Mouse (Mus musculus): ENCODE data around the gene Acad10. TPM values are rescaled to one million over a fixed set of nuclear protein-coding genes. Genes with fewer than 3 reads are reported as not detected.

Gene Acad10
- polyA plus RNA-seq, 1 experiment from 2014 or later = 3.2 TPM

DNA sequence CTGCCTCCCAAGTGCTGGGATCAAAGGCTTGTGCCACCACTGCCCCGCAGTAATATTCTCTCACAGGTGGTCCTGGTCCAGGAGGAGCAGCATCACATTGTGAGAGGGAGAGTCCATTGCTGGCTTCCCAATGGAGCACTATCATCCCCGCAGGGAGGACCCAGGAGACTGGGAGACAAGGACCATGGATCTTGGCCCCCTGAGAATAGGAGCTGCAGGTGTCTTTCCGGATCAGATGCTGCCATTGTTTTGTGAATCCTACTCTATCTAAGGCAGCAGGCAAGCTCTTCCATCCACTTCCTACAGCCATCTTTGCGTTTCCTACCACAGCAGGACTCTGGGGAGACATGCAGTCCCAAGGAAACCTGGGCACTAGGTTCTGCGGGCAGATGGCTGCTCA, 74.6 kb downstream of the Acad10 start:
- Histone ChIP-seq H3K9ac (no peak overlapping the region), H3K36me3 (replicated peaks) (peaks cover under 1% of the 10 kb centered on the region; the same call in 1 of the 2 replicates), H3K4me1 (replicated peaks) (peaks cover 55% of the 10 kb centered on the region), H3K4me3 (replicated peaks) (no peak overlapping the region), H3K4me2 (no peak overlapping the region), H3K27ac (replicated peaks) (peak overlapping the region; percentile 26), H3K27me3 (no peaks in the 10 kb centered on the region), H3K9me3 (replicated peaks) (no peaks in the 10 kb centered on the region)
- 71% methylated on average over 5 of the region's 5 CpGs for WGBS (ENCODE audit: insufficient replicate concordance)
- ATAC-seq (ENCODE audit: insufficient read depth) = no peak

DNA sequence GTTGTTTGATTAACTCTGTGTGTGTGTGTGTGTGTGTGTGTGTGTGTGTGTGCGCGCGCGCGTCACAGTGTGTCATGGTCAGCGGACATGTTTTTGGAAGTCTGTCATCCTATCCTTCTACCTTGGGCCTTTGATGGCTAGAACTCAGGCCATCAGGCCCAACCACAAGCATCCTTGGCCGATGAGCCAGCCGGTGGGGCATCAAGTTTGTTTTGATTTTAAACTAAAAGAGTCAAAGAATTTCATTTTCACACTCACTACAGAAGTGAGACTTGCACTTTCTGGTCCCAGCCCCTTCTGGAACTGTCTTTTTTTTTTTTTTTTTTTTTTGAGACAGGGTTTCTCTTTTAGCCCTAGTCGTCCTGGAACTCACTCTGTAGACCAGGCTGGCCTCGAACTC, 75.3 kb downstream of the Acad10 start:
- ATAC-seq (ENCODE audit: insufficient read depth) = no peak
- Histone ChIP-seq H3K4me1 (replicated peaks) (peaks cover 49% of the 10 kb centered on the region), H3K27me3 (no peaks in the 10 kb centered on the region), H3K27ac (replicated peaks) (peak overlapping the region; percentile 65; the same call in 1 of the 2 replicates), H3K4me3 (replicated peaks) (no peak overlapping the region), H3K4me2 (no peak overlapping the region), H3K36me3 (replicated peaks) (peaks cover 8% of the 10 kb centered on the region), H3K9me3 (replicated peaks) (no peaks in the 10 kb centered on the region), H3K9ac (no peak overlapping the region)
- WGBS (ENCODE audit: insufficient replicate concordance) = 83% methylated on average over 10 of the region's 10 CpGs

DNA sequence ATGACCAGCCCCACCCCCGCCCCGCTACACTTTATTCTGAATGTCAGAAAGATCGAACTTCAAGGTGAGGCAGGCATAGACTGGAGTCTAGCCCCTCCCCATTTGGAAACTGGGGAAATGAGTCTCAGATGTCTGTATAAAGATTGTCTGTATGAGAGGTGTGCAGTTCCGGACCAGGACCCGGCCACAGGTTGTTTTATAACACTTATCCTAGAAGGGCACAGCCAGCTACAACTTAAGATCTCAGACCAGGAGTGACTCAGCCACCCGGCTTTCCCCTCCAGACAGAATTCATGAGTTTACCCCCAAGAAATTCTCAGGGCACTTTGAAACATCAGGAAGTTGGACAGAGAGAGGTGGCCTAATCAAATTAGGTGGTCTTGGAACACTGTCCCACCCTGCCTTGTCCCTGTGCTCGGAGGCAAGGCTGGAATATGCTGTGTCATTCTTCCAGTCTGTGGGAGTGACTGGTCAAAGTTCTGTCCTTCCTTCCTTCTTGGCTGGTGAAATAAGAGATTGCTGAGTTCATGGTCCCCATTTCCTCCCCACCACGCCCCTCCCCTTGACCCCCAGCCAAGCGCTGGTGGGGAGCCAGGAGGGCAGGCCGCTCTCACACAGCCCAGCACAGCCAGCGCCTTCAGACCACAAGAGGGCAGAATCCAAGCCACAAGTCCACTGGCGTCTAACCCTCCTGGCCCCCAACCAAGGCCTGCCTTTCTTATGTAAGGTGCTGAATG, 76.4 kb downstream of the Acad10 start:
- Histone ChIP-seq H3K36me3 (replicated peaks) (peaks cover 19% of the 10 kb centered on the region), H3K4me2 (peak overlapping the region; percentile 29), H3K9ac (no peak overlapping the region), H3K4me1 (replicated peaks) (peaks cover 47% of the 10 kb centered on the region), H3K27me3 (no peaks in the 10 kb centered on the region), H3K27ac (replicated peaks) (peak overlapping the region; percentile 65), H3K4me3 (replicated peaks) (no peak overlapping the region), H3K9me3 (replicated peaks) (no peaks in the 10 kb centered on the region)
- 36% methylated on average over 12 of the region's 12 CpGs for WGBS (ENCODE audit: insufficient replicate concordance)
- ATAC-seq (ENCODE audit: insufficient read depth) = peak; percentile 72

DNA sequence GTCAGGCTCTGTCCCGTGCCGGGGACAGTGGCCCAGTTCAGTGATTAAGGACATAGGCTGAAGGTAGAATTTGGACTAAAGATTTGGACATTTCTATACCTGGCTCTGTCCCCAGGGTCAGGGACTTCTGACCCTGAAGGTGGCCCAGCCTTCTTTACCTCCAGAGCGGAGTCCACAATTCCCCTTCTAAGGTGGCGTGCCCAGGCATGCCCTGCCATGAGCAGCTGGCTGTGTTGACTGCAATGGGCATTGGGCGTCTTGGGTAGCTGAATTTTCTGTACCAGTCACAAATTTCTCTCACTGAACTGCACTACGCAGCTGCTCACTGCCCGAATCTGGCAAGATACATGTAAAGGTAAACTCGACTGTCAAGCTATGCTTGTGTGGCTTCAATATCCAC, 78.4 kb downstream of the Acad10 start:
- Histone ChIP-seq H3K4me3 (replicated peaks) (no peak overlapping the region), H3K4me2 (no peak overlapping the region), H3K27ac (replicated peaks) (no peak overlapping the region), H3K36me3 (replicated peaks) (peaks cover 36% of the 10 kb centered on the region), H3K27me3 (no peaks in the 10 kb centered on the region), H3K4me1 (replicated peaks) (peaks cover 28% of the 10 kb centered on the region), H3K9ac (no peak overlapping the region), H3K9me3 (replicated peaks) (no peaks in the 10 kb centered on the region)
- 77% methylated on average over 8 of the region's 8 CpGs for WGBS (ENCODE audit: insufficient replicate concordance)
- ATAC-seq (ENCODE audit: insufficient read depth) = no peak

DNA sequence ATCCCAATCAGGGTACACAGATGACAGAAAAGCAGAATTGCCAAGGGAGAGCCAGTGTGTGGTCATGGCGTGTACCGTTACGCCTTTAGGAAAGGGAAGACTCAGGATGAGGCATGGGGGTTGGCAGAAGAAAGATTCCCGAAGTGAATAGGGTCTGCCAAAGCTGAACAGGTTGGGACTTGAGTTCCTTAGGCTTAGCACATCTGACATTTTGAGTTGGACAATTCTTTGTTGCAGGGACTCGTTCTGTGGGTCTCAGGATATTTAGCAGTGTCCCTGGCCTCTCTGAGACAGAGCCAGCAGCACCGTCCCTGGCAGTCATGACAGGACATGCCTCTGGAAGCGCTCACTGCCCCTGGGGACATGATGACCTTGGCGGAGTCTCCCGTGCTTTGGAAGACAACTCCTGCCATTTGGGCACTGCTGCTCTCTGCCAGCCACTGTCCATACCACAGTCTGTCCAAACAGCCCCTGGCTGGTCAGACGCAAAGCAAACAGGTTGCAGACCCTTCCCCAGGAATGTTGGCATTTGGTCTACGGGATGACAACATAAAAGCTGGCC, 83.3 kb downstream of the Acad10 start:
- Histone ChIP-seq H3K9ac (no peak overlapping the region), H3K4me1 (replicated peaks) (no peaks in the 10 kb centered on the region; the same call in 1 of the 2 replicates), H3K27me3 (no peaks in the 10 kb centered on the region), H3K27ac (replicated peaks) (no peak overlapping the region), H3K36me3 (replicated peaks) (peaks cover 82% of the 10 kb centered on the region), H3K4me2 (no peak overlapping the region), H3K4me3 (replicated peaks) (no peak overlapping the region), H3K9me3 (replicated peaks) (no peaks in the 10 kb centered on the region)
- ATAC-seq (ENCODE audit: insufficient read depth) = no peak
- WGBS (ENCODE audit: insufficient replicate concordance) = 76% methylated on average over 11 of the region's 11 CpGs

DNA sequence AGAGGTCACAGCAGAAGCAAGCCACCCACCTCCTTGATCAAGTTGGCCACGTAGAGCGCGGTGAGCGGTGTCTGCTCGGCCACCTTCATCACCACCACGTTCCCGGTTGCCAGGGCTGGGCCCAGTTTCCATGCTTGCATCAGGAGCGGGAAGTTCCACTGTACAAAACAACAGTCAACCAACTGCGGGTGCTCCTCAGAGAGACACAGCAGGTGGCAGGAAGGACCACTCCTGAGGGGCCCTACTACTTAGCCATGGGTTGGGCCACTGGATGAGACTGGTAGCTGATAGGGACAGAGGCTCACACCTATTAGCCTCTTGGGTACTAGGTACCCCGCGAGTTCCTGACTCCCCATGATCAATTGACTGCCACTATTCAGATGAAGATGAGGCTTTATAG, 84.4 kb downstream of the Acad10 start:
- no peaks in the 10 kb centered on the region for H3K27me3 ChIP-seq
- H3K4me3 ChIP-seq (replicated peaks) = no peak overlapping the region
- WGBS (ENCODE audit: insufficient replicate concordance) = 90% methylated on average over 11 of the region's 11 CpGs
- H3K27ac ChIP-seq (replicated peaks) = no peak overlapping the region
- H3K9me3 ChIP-seq (replicated peaks) = no peaks in the 10 kb centered on the region
- no peak overlapping the region for H3K4me2 ChIP-seq
- no peaks in the 10 kb centered on the region for H3K4me1 ChIP-seq (replicated peaks)
- no peak overlapping the region for H3K9ac ChIP-seq
- peaks cover 93% of the 10 kb centered on the region for H3K36me3 ChIP-seq (replicated peaks)
- no peak for ATAC-seq (ENCODE audit: insufficient read depth)

DNA sequence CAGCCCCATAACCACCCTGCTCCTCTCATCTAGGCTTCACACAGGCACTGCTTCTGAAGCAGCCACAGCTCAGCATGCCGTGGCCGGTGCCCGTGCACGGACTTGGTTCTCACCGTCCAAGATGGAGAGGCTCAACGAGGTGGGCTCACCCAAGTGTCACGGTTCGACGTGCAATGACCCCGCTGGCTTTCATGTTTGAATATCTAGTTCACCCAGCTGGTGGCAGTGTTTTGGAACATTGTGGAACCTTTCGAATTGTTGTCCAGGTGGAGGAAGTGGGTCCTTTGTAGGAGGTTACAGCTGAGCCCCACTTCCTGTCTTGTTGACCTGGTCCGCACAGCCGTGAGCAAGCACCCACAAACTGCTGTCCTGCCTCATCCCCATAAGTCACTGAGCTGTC, 86.2 kb downstream of the Acad10 start:
- no peak overlapping the region for H3K27ac ChIP-seq (replicated peaks)
- no peak overlapping the region for H3K4me3 ChIP-seq (replicated peaks)
- no peaks in the 10 kb centered on the region for H3K27me3 ChIP-seq
- 79% methylated on average over 13 of the region's 13 CpGs for WGBS (ENCODE audit: insufficient replicate concordance)
- no peak overlapping the region for H3K4me2 ChIP-seq
- no peaks in the 10 kb centered on the region for H3K9me3 ChIP-seq (replicated peaks)
- H3K36me3 ChIP-seq (replicated peaks) = peaks cover 94% of the 10 kb centered on the region
- no peak overlapping the region for H3K9ac ChIP-seq
- ATAC-seq (ENCODE audit: insufficient read depth) = no peak
- no peaks in the 10 kb centered on the region for H3K4me1 ChIP-seq (replicated peaks)

Other genes starting within 250 kb of the Acad10 start
- 0.39 and 0.81 TPM in 2 replicates for gene Tmem116, start 208.6 kb downstream of the Acad10 start, polyA plus RNA-seq (2015; fragmentation: Nextera tagmentation; extraction: Ambion mirVana)
- 87.0 and 94.4 TPM in 2 replicates for gene Erp29, start 208.0 kb downstream of the Acad10 start, polyA plus RNA-seq (2015; fragmentation: Nextera tagmentation; extraction: Ambion mirVana)
- not detected in 2 replicates for gene Adam1b, start 157.1 kb downstream of the Acad10 start, polyA plus RNA-seq (2015; fragmentation: Nextera tagmentation; extraction: Ambion mirVana)
- 0.21 and 0.41 TPM in 2 replicates for gene Adam1a, start 115.0 kb downstream of the Acad10 start, polyA plus RNA-seq (2015; fragmentation: Nextera tagmentation; extraction: Ambion mirVana)
- not detected in 2 replicates for gene Gm42878, start 115.0 kb downstream of the Acad10 start, polyA plus RNA-seq (2015; fragmentation: Nextera tagmentation; extraction: Ambion mirVana)
- 22.9 and 30.0 TPM in 2 replicates for gene Mapkapk5, start 114.6 kb downstream of the Acad10 start, polyA plus RNA-seq (2015; fragmentation: Nextera tagmentation; extraction: Ambion mirVana)
- 181 and 210 TPM in 2 replicates for gene Aldh2, start 66.7 kb downstream of the Acad10 start, polyA plus RNA-seq (2015; fragmentation: Nextera tagmentation; extraction: Ambion mirVana)
- 1.2 and 2.4 TPM in 2 replicates for gene Acad12, start 41.6 kb downstream of the Acad10 start, polyA plus RNA-seq (2015; fragmentation: Nextera tagmentation; extraction: Ambion mirVana)
- gene Brap, start within 50 bp of the Acad10 start, polyA plus RNA-seq (2015; fragmentation: Nextera tagmentation; extraction: Ambion mirVana) = 22.1 and 27.5 TPM in 2 replicates
- gene Atxn2, start 50.8 kb upstream of the Acad10 start, polyA plus RNA-seq (2015; fragmentation: Nextera tagmentation; extraction: Ambion mirVana) = 20.4 and 23.0 TPM in 2 replicates
- 6.7 and 7.7 TPM in 2 replicates for gene Sh2b3, start 177.1 kb upstream of the Acad10 start, polyA plus RNA-seq (2015; fragmentation: Nextera tagmentation; extraction: Ambion mirVana)
- gene Pheta1, start 188.5 kb upstream of the Acad10 start, polyA plus RNA-seq (2015; fragmentation: Nextera tagmentation; extraction: Ambion mirVana) = 3.9 and 4.5 TPM in 2 replicates